Mouse (Mus musculus) ES-Bruce4 (cell line): ENCODE results near the gene Mettl24. TPM values are rescaled to one million over a fixed set of nuclear protein-coding genes. Genes with fewer than 3 reads are reported as not detected.

Experiments used
- H3K27ac ChIP-seq: 2 replicates; pipeline ENCODE4 v1.5.1; 2012; ENCODE audit warnings: low read length, inconsistent platforms; ENCODE audit not compliant: insufficient read depth
- H3K27me3 ChIP-seq: 2 replicates; pipeline ENCODE4 v1.6.1; 2012; ENCODE audit warnings: mild to moderate bottlenecking, low read length, inconsistent platforms; ENCODE audit not compliant: control insufficient read depth, poor library complexity, insufficient read depth, severe bottlenecking
- H3K36me3 ChIP-seq: 2 replicates; pipeline ENCODE4 v1.6.1; 2012; ENCODE audit warnings: inconsistent platforms, mild to moderate bottlenecking, low read length, moderate library complexity; ENCODE audit not compliant: control insufficient read depth, poor library complexity, insufficient read depth, severe bottlenecking
- H3K4me1 ChIP-seq: one replicate; pipeline ENCODE4 v1.8.1; 2011; ENCODE audit warnings: low read length; ENCODE audit not compliant: control insufficient read depth, insufficient read depth
- H3K4me3 ChIP-seq: 2 replicates; pipeline ENCODE4 v1.5.1; 2011; ENCODE audit warnings: low read depth, mild to moderate bottlenecking, low read length
- H3K9ac ChIP-seq: 2 replicates; pipeline ENCODE4 v1.6.1; 2012; ENCODE audit warnings: low read depth, mild to moderate bottlenecking, inconsistent platforms; ENCODE audit not compliant: poor library complexity, severe bottlenecking
- H3K9me3 ChIP-seq: replicated peaks from 2 replicates; pipeline ENCODE4 v1.6.1; 2012; ENCODE audit warnings: mild to moderate bottlenecking, low read length, inconsistent platforms; ENCODE audit not compliant: control insufficient read depth, poor library complexity, insufficient read depth, severe bottlenecking
- CTCF ChIP-seq: IDR thresholded peaks from one replicate; pipeline ENCODE4 v1.8.1; 2011; ENCODE audit warnings: low read depth, low read length
- EP300 ChIP-seq: IDR thresholded peaks from 2 replicates; pipeline ENCODE4 v1.6.1; 2011; ENCODE audit warnings: low read depth, low read length; ENCODE audit not compliant: insufficient read depth
- POLR2A ChIP-seq: IDR thresholded peaks from one replicate; pipeline ENCODE4 v1.8.1; 2011; ENCODE audit warnings: low read length; ENCODE audit not compliant: insufficient read depth
- polyA plus RNA-seq: library from polyadenylated mRNA; stranded (reverse); fragments of >200 nt; gene quantifications from 2 replicates; pipeline ENCODE4 v1.2.4, GENCODE M21; 2011; ENCODE audit warnings: low read depth; ENCODE audit not compliant: missing spikeins, insufficient read depth, insufficient read length

Mettl24 gene
- polyA plus RNA-seq, 1 experiment: 0.39 TPM

GRCm38 (mm10) chr10:40651676-40652075 lies 31.4 kb upstream of the Mettl24 start:
- Histone ChIP-seq H3K4me1 (no peaks in the 10 kb centered on the region), H3K9ac (no peak overlapping the region), H3K9me3 (no peaks in the 10 kb centered on the region), H3K27me3 (no peaks in the 10 kb centered on the region), H3K27ac (no peak overlapping the region), H3K36me3 (no peaks in the 10 kb centered on the region), H3K4me3 (no peak overlapping the region)
- no peak for TF ChIP-seq EP300
- no peak for TF ChIP-seq POLR2A
- TF ChIP-seq CTCF: no peak

- H3K9me3 ChIP-seq: no peaks in the 10 kb centered on the region
- TF ChIP-seq EP300 (no peak), CTCF (no peak), POLR2A (no peak)
- H3K4me3 ChIP-seq: no peak overlapping the region
- H3K27ac ChIP-seq: no peak overlapping the region
- no peak overlapping the region for H3K9ac ChIP-seq
- no peaks in the 10 kb centered on the region for H3K36me3 ChIP-seq
- H3K27me3 ChIP-seq: no peaks in the 10 kb centered on the region
- no peaks in the 10 kb centered on the region for H3K4me1 ChIP-seq
These were observed 17.8 kb upstream of the Mettl24 start for GRCm38 (mm10) chr10:40665270-40665669.

GRCm38 (mm10) chr10:40666943-40667342 lies 16.1 kb upstream of the Mettl24 start:
- Histone ChIP-seq H3K27ac (no peak overlapping the region), H3K4me1 (no peaks in the 10 kb centered on the region), H3K9ac (no peak overlapping the region), H3K9me3 (no peaks in the 10 kb centered on the region), H3K36me3 (no peaks in the 10 kb centered on the region), H3K4me3 (no peak overlapping the region), H3K27me3 (no peaks in the 10 kb centered on the region)
- TF ChIP-seq CTCF (no peak), POLR2A (no peak), EP300 (no peak)

GRCm38 (mm10) chr10:40668640-40669039 lies 14.4 kb upstream of the Mettl24 start:
- Histone ChIP-seq H3K9me3 (no peaks in the 10 kb centered on the region), H3K9ac (no peak overlapping the region), H3K27ac (no peak overlapping the region), H3K27me3 (no peaks in the 10 kb centered on the region), H3K36me3 (no peaks in the 10 kb centered on the region), H3K4me3 (no peak overlapping the region), H3K4me1 (no peaks in the 10 kb centered on the region)
- TF ChIP-seq CTCF: no peak
- no peak for TF ChIP-seq POLR2A
- no peak for TF ChIP-seq EP300

GRCm38 (mm10) chr10:40672587-40673296 lies 10.3 kb upstream of the Mettl24 start:
- H3K9ac ChIP-seq: no peak overlapping the region
- H3K27ac ChIP-seq: no peak overlapping the region
- H3K4me3 ChIP-seq: no peak overlapping the region
- H3K27me3 ChIP-seq: no peaks in the 10 kb centered on the region
- TF ChIP-seq POLR2A (no peak), EP300 (no peak), CTCF (no peak)
- H3K4me1 ChIP-seq: no peaks in the 10 kb centered on the region
- no peaks in the 10 kb centered on the region for H3K9me3 ChIP-seq
- no peaks in the 10 kb centered on the region for H3K36me3 ChIP-seq

GRCm38 (mm10) chr10:40673297-40673665 lies 9.8 kb upstream of the Mettl24 start:
- no peaks in the 10 kb centered on the region for H3K9me3 ChIP-seq
- H3K36me3 ChIP-seq: no peaks in the 10 kb centered on the region
- no peak overlapping the region for H3K27ac ChIP-seq
- H3K27me3 ChIP-seq: no peaks in the 10 kb centered on the region
- H3K9ac ChIP-seq: no peak overlapping the region
- H3K4me1 ChIP-seq: no peaks in the 10 kb centered on the region
- TF ChIP-seq CTCF: no peak
- no peak for TF ChIP-seq EP300
- TF ChIP-seq POLR2A: no peak
- no peak overlapping the region for H3K4me3 ChIP-seq
